Mouse (Mus musculus): ENCODE measurements around the gene Chp1. TPM values are rescaled to one million over a fixed set of nuclear protein-coding genes. Genes with fewer than 3 reads are reported as not detected.
"Not testable (repeated sequence)": the region's sequence is repeated elsewhere in the genome, so short reads cannot be mapped to it uniquely, and the experiment has no call there.

The Chp1 gene
- total and polyA plus RNA-seq, 3 experiments: 125 to 331 (median 295) TPM

DNA sequence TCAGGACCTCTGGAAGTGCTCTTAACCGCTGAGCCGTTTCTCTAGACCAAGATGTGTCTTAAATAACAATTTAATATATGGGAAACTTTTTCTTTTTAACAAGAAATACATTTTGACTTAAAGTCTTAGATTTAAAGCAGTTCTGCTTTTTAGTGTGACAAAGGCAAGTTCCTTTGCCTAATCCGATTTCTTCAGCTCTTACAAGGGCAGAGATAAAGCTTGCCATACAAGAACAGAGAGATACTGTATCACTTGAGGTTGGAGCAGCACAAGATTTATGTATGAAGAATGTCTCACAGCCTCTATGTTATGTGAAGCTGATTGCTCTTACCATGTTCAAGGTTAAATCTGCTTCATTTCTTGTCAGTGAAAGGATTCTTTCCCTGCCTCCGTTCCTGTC is 17.8 kb downstream of the Chp1 start:
- DNase-seq: no peak

GRCm38 (mm10) chr2:119566182-119566855 is 18.8 kb downstream of the Chp1 start:
- DNase-seq: no peak

GRCm38 (mm10) chr2:119572471-119572870 is 25.0 kb downstream of the Chp1 start:
- peak; percentile 25 for DNase-seq

DNA sequence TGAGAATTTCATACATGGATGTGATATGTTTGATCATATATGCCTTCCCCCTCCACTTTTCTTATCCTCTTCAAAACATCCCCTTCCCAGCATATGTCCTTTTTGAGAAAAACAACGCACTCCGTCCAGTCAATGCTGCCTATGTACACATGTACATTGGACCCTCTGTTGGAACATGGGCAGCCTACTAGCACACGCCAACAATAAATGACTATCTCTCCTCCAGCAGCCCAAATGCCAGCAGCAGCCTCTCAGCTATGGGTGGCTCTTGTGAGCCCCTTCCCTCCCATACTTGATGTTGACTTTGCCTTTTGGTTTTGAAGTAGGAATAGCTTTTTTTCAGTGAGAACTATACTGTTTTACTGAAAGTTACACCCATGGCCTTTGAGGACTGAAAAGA is 34.1 kb downstream of the Chp1 start:
- DNase-seq: no peak

- DNase-seq: no peak
These were observed 35.9 kb downstream of the Chp1 start for GRCm38 (mm10) chr2:119583439-119583838.

- no peak for DNase-seq
These were observed 36.8 kb downstream of the Chp1 start for GRCm38 (mm10) chr2:119584282-119584681.

- peak; percentile 58 for DNase-seq
These were observed 39.9 kb downstream of the Chp1 start for GRCm38 (mm10) chr2:119587383-119587782.

- DNase-seq: no peak
These were observed 43.8 kb downstream of the Chp1 start for GRCm38 (mm10) chr2:119591247-119591646.

DNA sequence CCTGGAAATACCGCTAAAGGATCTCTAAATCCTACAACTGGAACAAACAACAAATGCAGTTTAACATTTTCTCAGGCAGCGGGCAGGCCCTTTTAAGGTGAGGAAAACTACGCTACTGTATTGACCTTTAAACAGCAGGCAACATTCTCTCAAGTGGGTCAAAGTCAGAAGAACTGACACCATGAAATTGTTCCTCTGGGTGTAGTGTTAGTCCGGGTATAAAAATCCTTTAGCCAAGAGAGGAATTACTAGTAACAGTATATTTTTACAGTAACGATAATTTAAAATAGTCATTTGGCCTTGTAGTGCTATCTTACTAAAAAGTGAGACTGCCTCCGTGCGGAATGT is 46.2 kb downstream of the Chp1 start:
- DNase-seq: no peak

DNA sequence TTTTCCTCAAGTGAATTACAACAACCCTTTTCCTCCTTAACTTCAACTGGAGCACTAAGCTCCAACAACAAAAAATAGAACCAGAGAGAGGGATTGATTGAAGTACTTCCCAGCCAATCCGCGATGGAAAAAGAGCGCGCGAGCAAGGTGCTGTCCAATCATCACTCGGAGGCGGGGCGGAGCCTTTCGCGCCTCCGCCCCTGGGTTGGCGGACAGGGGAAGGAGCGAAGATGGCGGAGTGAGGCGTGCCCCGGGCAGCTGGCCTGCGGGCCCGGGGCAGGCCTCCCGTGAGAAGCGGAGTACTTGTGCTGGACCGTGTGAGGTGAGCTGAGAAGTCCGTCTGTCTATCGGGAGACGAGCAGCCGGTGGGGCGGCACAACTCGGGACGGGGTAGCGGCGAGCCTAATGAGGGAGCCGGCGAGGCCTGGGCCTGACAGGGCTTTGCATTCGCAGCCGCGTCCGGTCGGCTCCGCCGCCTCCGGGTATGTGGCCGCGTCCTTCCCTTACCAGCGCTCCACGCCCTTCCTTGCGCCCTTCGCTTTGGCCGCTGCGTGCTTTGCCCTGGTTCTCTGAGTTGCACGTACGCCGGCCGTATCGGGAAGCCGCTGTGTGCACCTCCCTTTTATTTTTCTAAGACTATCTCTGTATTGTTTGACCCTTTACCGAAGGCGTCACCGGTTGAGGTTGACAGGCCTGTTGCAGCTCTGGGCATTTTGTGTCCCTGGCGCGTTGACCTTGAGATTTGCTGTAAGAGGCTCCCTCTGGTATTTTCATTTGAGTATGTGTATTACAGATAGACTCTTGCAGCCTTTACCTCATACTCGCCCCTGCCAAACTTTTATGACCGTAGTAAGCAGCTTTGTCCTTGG is 46.9 kb downstream of the Chp1 start:
- peak; percentile 98 for DNase-seq

DNA sequence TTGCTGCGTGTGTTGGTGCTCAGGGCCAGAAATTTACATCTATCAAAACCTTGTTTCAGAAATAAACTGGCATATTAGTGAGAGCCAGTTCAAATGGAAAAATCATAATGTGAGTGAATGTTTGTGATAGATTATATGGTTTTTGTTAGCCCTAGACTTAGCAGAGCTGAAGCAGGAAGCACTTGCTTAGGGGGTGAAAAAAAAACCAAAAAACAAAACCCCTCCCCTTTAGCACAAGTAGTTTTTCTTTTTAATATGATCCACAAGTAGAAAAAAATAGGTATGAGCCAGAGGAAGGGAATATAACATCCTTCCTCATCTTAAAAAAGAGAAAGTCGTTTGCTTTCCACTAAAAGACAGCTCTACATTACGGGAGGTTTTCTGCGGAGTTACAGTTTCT is 47.8 kb downstream of the Chp1 start:
- no peak for DNase-seq

DNA sequence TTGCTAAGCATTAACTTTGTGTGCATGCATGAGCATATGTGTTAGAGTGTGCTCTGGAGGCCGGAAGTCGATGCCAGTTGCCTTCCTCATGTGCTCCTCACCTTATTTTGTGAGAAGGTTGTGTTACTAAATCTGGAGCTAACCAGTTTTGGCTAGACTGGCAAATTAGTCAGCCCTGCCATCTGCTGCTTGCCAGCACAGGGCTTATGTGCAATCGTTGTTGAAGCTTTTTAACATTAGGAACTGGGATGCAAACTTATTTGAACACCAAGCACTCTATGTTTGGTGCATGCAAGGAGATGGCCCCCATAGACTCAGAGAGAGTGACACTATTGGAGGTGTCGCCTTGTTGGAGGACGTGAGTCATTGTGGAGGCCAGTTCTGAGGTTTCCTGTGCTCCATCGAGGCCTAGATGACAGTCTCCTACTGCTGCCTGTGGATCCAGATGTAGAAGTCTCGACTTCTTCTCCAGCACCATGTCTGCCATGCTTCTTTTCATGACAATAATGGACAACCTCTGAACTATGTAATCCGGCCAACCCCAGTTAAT is 49.4 kb downstream of the Chp1 start:
- DNase-seq: peak; percentile 52

GRCm38 (mm10) chr2:119601027-119601426 is 53.5 kb downstream of the Chp1 start:
- DNase-seq: no peak

DNA sequence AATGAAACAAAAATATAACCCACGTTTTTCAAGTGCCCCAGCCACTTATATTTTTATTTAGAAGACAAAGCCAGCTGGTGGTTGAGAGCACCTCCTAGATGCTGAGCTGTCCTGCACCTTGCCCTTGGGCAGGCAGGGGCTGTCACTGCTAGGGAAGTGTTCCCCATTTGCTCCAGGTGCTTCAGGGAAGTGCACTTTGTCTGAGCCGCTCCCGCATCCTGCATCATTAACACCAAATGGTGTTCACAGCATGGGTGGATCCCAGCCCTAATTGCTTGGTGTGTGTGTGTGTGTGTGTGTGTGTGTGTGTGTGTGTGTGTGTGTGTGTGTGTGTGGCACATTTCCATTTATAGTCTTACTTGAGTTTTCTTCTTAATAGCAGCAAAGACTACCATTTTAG is 54.1 kb downstream of the Chp1 start:
- not testable (repeated sequence) for DNase-seq

DNA sequence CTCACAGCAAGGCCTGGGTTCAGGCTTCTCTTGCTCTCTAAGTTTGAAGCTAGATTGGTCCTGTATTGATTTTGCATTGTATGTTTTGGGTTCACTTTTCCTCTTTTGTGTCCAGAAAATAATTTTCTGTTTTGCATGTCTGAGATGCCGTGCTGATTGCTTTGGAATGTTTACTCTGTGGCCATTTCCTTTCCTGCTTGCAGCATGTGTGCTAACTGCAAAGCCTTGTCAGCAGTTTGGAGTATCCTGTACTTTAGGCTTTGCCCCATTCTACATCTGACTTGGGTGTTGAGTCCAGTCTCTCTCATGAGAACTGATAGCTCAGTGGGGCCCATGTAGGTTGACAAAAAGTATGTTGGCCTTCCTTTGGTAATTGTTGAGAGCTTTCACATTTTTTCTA is 55.0 kb downstream of the Chp1 start:
- DNase-seq: no peak

DNA sequence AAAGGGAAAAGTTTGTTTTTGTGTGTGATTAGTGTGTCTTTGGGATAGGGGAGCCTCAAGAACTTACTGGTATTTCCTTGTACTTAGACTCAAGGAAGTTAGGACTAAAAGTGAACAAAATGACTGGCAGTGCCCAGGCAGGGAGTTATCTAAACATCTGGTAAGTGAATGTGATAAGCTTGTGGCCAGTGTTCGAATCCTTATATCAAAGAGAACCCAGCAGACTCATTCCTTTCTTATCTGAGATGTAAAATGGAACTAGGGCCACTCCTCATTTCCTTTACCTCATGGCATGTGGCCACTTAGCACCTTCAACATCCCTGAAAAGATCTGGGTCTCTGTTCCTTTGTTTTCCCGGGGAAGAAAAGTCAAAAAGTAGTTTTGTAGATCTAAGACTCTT is 56.4 kb downstream of the Chp1 start:
- DNase-seq: no peak

DNA sequence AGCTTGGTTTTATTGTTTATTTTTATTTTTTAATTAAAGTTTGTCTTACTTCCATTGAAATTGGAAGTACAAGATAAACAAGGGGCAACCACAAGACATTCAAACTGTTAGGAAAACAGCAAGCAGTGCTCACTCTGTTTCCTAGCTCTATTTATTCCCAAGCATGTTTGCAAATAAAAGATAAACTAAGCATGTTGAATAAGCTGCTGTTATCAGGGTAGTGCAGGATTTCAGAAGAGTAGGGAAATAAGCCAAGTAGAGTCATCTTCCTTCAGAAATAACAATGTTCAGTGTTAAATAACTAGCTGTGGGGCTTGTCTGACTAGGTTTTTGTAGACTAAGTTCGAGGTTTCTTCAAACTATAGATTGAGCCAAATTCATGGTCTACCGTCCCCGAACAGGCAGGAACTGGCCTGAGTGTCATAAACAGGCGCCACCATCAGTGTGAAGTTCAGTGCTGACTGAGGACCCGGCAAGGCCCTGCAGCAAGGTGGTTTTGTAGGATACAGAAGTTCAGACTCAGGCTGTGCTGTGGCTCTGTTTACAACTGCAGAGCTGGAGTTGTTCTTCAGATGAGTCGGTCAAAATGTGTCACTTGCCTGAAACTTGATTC is 58.0 kb downstream of the Chp1 start:
- no peak for DNase-seq

- no peak for DNase-seq
These were observed 59.5 kb downstream of the Chp1 start for GRCm38 (mm10) chr2:119607023-119607422.

- DNase-seq: no peak
These were observed 70.3 kb downstream of the Chp1 start for GRCm38 (mm10) chr2:119617841-119618198.

DNA sequence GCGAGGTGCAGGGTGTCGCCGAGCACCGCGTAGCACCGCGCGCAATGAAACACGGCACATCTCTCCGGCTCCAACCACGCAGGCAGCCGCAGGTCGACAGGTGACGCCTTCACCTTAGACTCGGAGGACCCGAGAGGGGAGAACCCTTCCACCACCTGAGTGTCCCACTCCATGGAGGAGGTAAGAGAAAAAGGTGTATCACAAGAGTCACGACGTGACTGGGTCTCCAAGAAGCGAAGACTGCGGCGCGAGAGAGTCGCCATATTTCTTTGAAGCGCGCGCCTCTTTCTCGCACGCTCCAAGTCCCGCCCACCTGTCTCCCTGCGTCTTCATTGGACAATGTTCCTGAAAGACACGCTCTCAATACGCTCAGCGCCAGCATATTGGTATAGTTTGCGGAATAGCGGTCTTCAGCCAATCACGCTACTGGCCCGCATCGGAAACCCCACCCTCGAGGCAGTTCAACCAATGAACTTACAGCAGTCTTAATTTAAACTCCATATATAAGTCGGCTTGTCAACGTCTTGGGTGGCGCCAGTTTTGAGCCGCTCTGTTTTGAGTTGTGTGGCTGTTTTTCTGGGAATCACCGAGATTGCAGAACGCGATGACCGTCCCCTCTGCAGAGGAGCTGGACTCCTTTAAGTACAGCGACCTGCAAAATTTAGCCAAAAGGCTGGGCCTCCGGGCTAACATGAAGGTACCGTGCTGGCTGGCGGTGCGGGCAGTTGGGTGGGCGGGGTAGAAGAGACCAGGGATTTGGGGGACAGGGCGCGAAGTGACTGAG is 70.9 kb downstream of the Chp1 start, which contains the start of the genes Nusap1 and Oip5:
Gene Nusap1 (plus strand): TSS at position 100 of the 784 bp plus-strand sequence.
Gene Oip5 (minus strand): TSS at position 271 of the 784 bp plus-strand sequence.
- DNase-seq: peak; percentile 94

DNA sequence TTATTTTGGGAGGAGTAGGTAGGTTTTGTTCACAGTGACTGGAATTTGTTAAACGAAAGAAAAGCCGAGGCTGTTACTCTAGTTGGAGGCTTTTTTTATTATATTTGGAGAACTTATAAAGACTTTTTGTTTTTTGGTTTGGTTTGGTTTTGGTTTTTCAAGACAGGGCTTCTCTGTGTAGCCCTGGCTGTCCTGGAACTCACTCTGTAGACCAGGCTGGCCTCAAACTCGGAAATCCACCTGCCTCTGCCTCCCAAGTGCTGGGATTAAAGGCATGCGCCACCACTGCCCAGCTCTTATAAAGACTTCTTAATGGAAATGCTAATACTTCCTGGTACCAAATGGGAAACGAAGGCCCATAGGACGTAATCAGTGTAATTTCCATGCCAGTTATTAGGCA is 71.5 kb downstream of the Chp1 start:
- not testable (repeated sequence) for DNase-seq

DNA sequence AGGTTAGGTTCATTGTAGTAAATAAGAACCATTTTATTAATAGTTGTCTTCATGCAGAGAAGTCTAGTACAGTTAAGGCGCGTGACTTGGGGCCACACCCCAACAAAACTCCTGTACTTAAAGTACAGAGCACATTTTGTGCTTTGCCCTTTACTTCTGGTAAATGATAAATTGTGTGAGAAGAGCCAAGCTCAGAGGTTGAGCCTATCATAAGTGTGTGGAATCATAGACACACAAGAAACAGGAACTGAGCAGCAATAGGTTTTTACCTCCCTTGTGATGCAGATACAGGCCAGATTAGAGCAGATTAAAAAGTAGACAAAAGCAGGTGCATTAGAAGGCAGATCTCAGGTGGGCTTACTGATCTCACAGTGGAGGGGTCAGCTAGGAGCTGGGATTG is 73.8 kb downstream of the Chp1 start:
- no peak for DNase-seq

All from adrenal gland, adult 2 months (tissue).